Mouse (Mus musculus) cortical plate, adult 2 months (tissue): ENCODE results near the gene Ksr1. TPM values are rescaled to one million over a fixed set of nuclear protein-coding genes. Genes with fewer than 3 reads are reported as not detected.

Experiments
- H3K27ac ChIP-seq: fragments of 200-500 bp; 2 replicates; pipeline ENCODE4 v1.5.1; 2012; ENCODE audit warnings: low read length, control low read depth, inconsistent platforms; ENCODE audit not compliant: insufficient read depth
- H3K4me1 ChIP-seq: fragments of 200-500 bp; 2 replicates; pipeline ENCODE4 v1.6.1; 2011; ENCODE audit warnings: low read length; ENCODE audit not compliant: control insufficient read depth, insufficient read depth
- H3K4me3 ChIP-seq: fragments of 200-500 bp; 2 replicates; pipeline ENCODE4 v1.5.1; 2011; ENCODE audit warnings: mild to moderate bottlenecking, low read length, control low read depth; ENCODE audit not compliant: insufficient read depth
- CTCF ChIP-seq: fragments of 200-500 bp; IDR thresholded peaks from 2 replicates; pipeline ENCODE4 v1.5.1; 2011; ENCODE audit warnings: mild to moderate bottlenecking, control low read depth, low read length; ENCODE audit not compliant: insufficient read depth; ENCODE audit errors: extremely low read depth
- POLR2A ChIP-seq: fragments of 200-500 bp; IDR thresholded peaks from 2 replicates; pipeline ENCODE4 v1.6.1; 2011; ENCODE audit warnings: mild to moderate bottlenecking, low read length, control low read depth; ENCODE audit not compliant: insufficient read depth; ENCODE audit errors: extremely low read depth
- polyA plus RNA-seq: library from polyadenylated mRNA; depleted of rRNA; stranded (reverse); fragments of >200 nt; gene quantifications from 2 replicates; pipeline ENCODE4 v1.2.3, GENCODE M21; 2012

Ksr1 gene
- polyA plus RNA-seq, 1 experiment = 32.8 TPM

GRCm38 (mm10) chr11:79019839-79020534 is 126.2 kb downstream of the Ksr1 start:
- no peaks in the 10 kb centered on the region for H3K4me1 ChIP-seq
- TF ChIP-seq POLR2A (no peak), CTCF (peak; percentile 54)
- H3K27ac ChIP-seq = no peak overlapping the region
- no peak overlapping the region for H3K4me3 ChIP-seq

GRCm38 (mm10) chr11:79018954-79019704 is 127.1 kb downstream of the Ksr1 start:
- no peak for TF ChIP-seq POLR2A
- TF ChIP-seq CTCF = peak; percentile 77
- no peak overlapping the region for H3K4me3 ChIP-seq
- no peaks in the 10 kb centered on the region for H3K4me1 ChIP-seq
- no peak overlapping the region for H3K27ac ChIP-seq

- H3K27ac ChIP-seq = no peak overlapping the region
- no peak overlapping the region for H3K4me3 ChIP-seq
- H3K4me1 ChIP-seq = no peaks in the 10 kb centered on the region
- no peak for TF ChIP-seq POLR2A
- TF ChIP-seq CTCF = no peak
Measured at GRCm38 (mm10) chr11:79017161-79017606, 129.0 kb downstream of the Ksr1 start.

GRCm38 (mm10) chr11:79016236-79016635 is 130.0 kb downstream of the Ksr1 start:
- no peak overlapping the region for H3K27ac ChIP-seq
- H3K4me1 ChIP-seq = no peaks in the 10 kb centered on the region

GRCm38 (mm10) chr11:79015660-79016215 is 130.5 kb downstream of the Ksr1 start:
- Histone ChIP-seq H3K27ac (no peak overlapping the region), H3K4me3 (no peak overlapping the region), H3K4me1 (no peaks in the 10 kb centered on the region)
- TF ChIP-seq CTCF (no peak), POLR2A (no peak)

More at GRCm38 (mm10) chr11:79016236-79016635, 130.0 kb downstream of the Ksr1 start:
- H3K4me3 ChIP-seq = no peak overlapping the region
- TF ChIP-seq CTCF = no peak

- no peak for TF ChIP-seq POLR2A
- TF ChIP-seq CTCF = no peak
- Histone ChIP-seq H3K27ac (no peak overlapping the region), H3K4me1 (no peaks in the 10 kb centered on the region), H3K4me3 (no peak overlapping the region)
Measured at GRCm38 (mm10) chr11:79014602-79015325, 131.4 kb downstream of the Ksr1 start.

GRCm38 (mm10) chr11:79013806-79014205 is 132.4 kb downstream of the Ksr1 start:
- TF ChIP-seq POLR2A (no peak), CTCF (no peak)
- Histone ChIP-seq H3K4me3 (no peak overlapping the region), H3K27ac (no peak overlapping the region), H3K4me1 (no peaks in the 10 kb centered on the region)

GRCm38 (mm10) chr11:79013056-79013455 is 133.2 kb downstream of the Ksr1 start:
- H3K4me1 ChIP-seq = no peaks in the 10 kb centered on the region
- TF ChIP-seq POLR2A (no peak), CTCF (no peak)
- no peak overlapping the region for H3K27ac ChIP-seq
- H3K4me3 ChIP-seq = no peak overlapping the region

GRCm38 (mm10) chr11:79012529-79012928 is 133.7 kb downstream of the Ksr1 start:
- Histone ChIP-seq H3K4me3 (no peak overlapping the region), H3K4me1 (no peaks in the 10 kb centered on the region), H3K27ac (no peak overlapping the region)
- TF ChIP-seq POLR2A (no peak), CTCF (no peak)
